Mouse (Mus musculus) midbrain, embryonic 14.5 days (tissue): ENCODE measurements around the gene Ssna1. TPM values are rescaled to one million over a fixed set of nuclear protein-coding genes. Genes with fewer than 3 reads are reported as not detected.

Experiments used
- ATAC-seq: fragments of 200-750 bp; cut with Nextera tagmentation; 2 replicates; pipeline ENCODE4 v1.8.0; 2017; ENCODE audit warnings: moderate number of reproducible peaks, moderate library complexity; ENCODE audit not compliant: low FRiP score, low TSS enrichment
- DNase-seq: peaks from one replicate; pipeline ENCODE4 v3.0.0-alpha.2; 2015
- H3K27ac ChIP-seq: fragments of 300-500 bp; sonication (generic); replicated peaks from 2 replicates; pipeline ENCODE4 v1.5.1; 2014; ENCODE audit warnings: mild to moderate bottlenecking, low read depth, low read length, moderate library complexity
- H3K27me3 ChIP-seq: fragments of 300-500 bp; sonication (generic); 2 replicates; pipeline ENCODE4 v1.6.1; 2014; ENCODE audit warnings: low read length, control low read depth, mixed read lengths; ENCODE audit not compliant: control insufficient read depth, insufficient read depth
- H3K36me3 ChIP-seq: fragments of 300-500 bp; sonication (generic); 2 replicates; pipeline ENCODE4 v1.6.1; 2014; ENCODE audit warnings: low read length, control low read depth; ENCODE audit not compliant: control insufficient read depth, insufficient read depth
- H3K4me1 ChIP-seq: fragments of 300-500 bp; sonication (generic); 2 replicates; pipeline ENCODE4 v1.6.1; 2014; ENCODE audit warnings: mild to moderate bottlenecking, antibody characterized with exemption, low read length, control low read depth; ENCODE audit not compliant: control insufficient read depth, insufficient read depth
- H3K4me2 ChIP-seq: fragments of 300-500 bp; sonication (generic); 2 replicates; pipeline ENCODE4 v1.6.1; 2014; ENCODE audit warnings: mild to moderate bottlenecking, low read length, moderate library complexity
- H3K4me3 ChIP-seq: fragments of 300-500 bp; sonication (generic); replicated peaks from 2 replicates; pipeline ENCODE4 v1.5.1; 2014; ENCODE audit warnings: low read depth, low read length
- H3K9ac ChIP-seq: fragments of 300-500 bp; sonication (generic); replicated peaks from 2 replicates; pipeline ENCODE4 v1.6.1; 2014; ENCODE audit warnings: mild to moderate bottlenecking, low read length, moderate library complexity
- H3K9me3 ChIP-seq: fragments of 300-500 bp; sonication (generic); 2 replicates; pipeline ENCODE4 v1.6.1; 2016; ENCODE audit warnings: low read length, control low read depth, mixed read lengths; ENCODE audit not compliant: control insufficient read depth
- WGBS: fragments of 180-500 bp; shearing (Covaris S2); extraction: QIAGEN DNeasy Blood & Tissue Kit; methylation state at CpG from one replicate; pipeline ENCODE4 v1.1.7; 2014; 5-methylcytosine and 5-hydroxymethylcytosine counted together
- polyA plus RNA-seq: library from polyadenylated mRNA; unstranded; fragments of >200 nt; fragmentation: Nextera tagmentation; extraction: Ambion mirVana; gene quantifications from 2 replicates; pipeline ENCODE4 v1.2.1, GENCODE M21; 2014

Gene Ssna1
- polyA plus RNA-seq, 1 experiment from 2014 or later, result 196 TPM

GRCm38 (mm10) chr2:25234551-25235220 lies 37.6 kb downstream of the Ssna1 start:
- no peak overlapping the region for H3K4me3 ChIP-seq
- H3K9me3 ChIP-seq, result no peaks in the 10 kb centered on the region
- DNase-seq (no peak), ATAC-seq (no peak)
- H3K27ac ChIP-seq, result no peak overlapping the region
- H3K9ac ChIP-seq, result no peak overlapping the region
- H3K4me2 ChIP-seq, result no peak overlapping the region
- H3K4me1 ChIP-seq, result no peaks in the 10 kb centered on the region
- H3K27me3 ChIP-seq, result no peaks in the 10 kb centered on the region
- no peaks in the 10 kb centered on the region for H3K36me3 ChIP-seq
- 77% methylated on average over 5 of the region's 5 CpGs for WGBS

- 89% methylated on average over 3 of the region's 3 CpGs for WGBS
- no peak within 1 kb of the TSS for H3K9ac ChIP-seq
- H3K4me3 ChIP-seq, result no peak within 1 kb of the TSS
- H3K36me3 ChIP-seq, result no peaks in the 10 kb centered on the region
- no peaks in the 10 kb centered on the region for H3K4me1 ChIP-seq
- no peak within 1 kb of the TSS for H3K4me2 ChIP-seq
- ATAC-seq (no peak), DNase-seq (no peak)
- no peaks in the 10 kb centered on the region for H3K9me3 ChIP-seq
- no peak within 1 kb of the TSS for H3K27ac ChIP-seq
- no peaks in the 10 kb centered on the region for H3K27me3 ChIP-seq
Observed at GRCm38 (mm10) chr2:25234050-25234449, 38.2 kb downstream of the Ssna1 start, which contains the start of gene Slc34a3. Gene Slc34a3 (minus strand): TSS chr2:25234364.

GRCm38 (mm10) chr2:25233421-25233820 lies 38.8 kb downstream of the Ssna1 start:
- DNase-seq (no peak), ATAC-seq (no peak)

GRCm38 (mm10) chr2:25231038-25231437 lies 41.2 kb downstream of the Ssna1 start:
- H3K27ac ChIP-seq, result no peak overlapping the region
- H3K27me3 ChIP-seq, result no peaks in the 10 kb centered on the region
- H3K4me2 ChIP-seq, result no peak overlapping the region
- ATAC-seq (no peak), DNase-seq (no peak)
- H3K36me3 ChIP-seq, result no peaks in the 10 kb centered on the region
- WGBS, result 54% methylated on average over 12 of the region's 12 CpGs
- no peak overlapping the region for H3K4me3 ChIP-seq
- no peak overlapping the region for H3K9ac ChIP-seq
- no peaks in the 10 kb centered on the region for H3K4me1 ChIP-seq
- no peaks in the 10 kb centered on the region for H3K9me3 ChIP-seq

More at GRCm38 (mm10) chr2:25233421-25233820, 38.8 kb downstream of the Ssna1 start:
- Histone ChIP-seq H3K9ac (no peak overlapping the region), H3K36me3 (no peaks in the 10 kb centered on the region), H3K27ac (no peak overlapping the region), H3K27me3 (no peaks in the 10 kb centered on the region), H3K4me2 (no peak overlapping the region), H3K4me3 (no peak overlapping the region), H3K9me3 (no peaks in the 10 kb centered on the region), H3K4me1 (no peaks in the 10 kb centered on the region)
- WGBS, result 86% methylated on average over 4 of the region's 4 CpGs

GRCm38 (mm10) chr2:25230581-25230980 lies 41.7 kb downstream of the Ssna1 start:
- no peak overlapping the region for H3K4me3 ChIP-seq
- no peak overlapping the region for H3K9ac ChIP-seq
- H3K27me3 ChIP-seq, result no peaks in the 10 kb centered on the region
- DNase-seq, result no peak
- H3K9me3 ChIP-seq, result no peaks in the 10 kb centered on the region
- H3K36me3 ChIP-seq, result no peaks in the 10 kb centered on the region
- ATAC-seq, result no peak
- no peak overlapping the region for H3K4me2 ChIP-seq
- H3K4me1 ChIP-seq, result peaks cover 2% of the 10 kb centered on the region
- no peak overlapping the region for H3K27ac ChIP-seq
- 89% methylated on average over 7 of the region's 7 CpGs for WGBS

- H3K27ac ChIP-seq, result no peak overlapping the region
- H3K36me3 ChIP-seq, result no peaks in the 10 kb centered on the region
- peaks cover 6% of the 10 kb centered on the region for H3K4me1 ChIP-seq
- DNase-seq (no peak), ATAC-seq (no peak)
- H3K9me3 ChIP-seq, result no peaks in the 10 kb centered on the region
- no peak overlapping the region for H3K4me2 ChIP-seq
- no peak overlapping the region for H3K4me3 ChIP-seq
- 83% methylated on average over 5 of the region's 5 CpGs for WGBS
- H3K9ac ChIP-seq, result no peak overlapping the region
- H3K27me3 ChIP-seq, result no peaks in the 10 kb centered on the region
Observed at GRCm38 (mm10) chr2:25229582-25229981, 42.7 kb downstream of the Ssna1 start.

- no peak for DNase-seq
- Histone ChIP-seq H3K4me2 (peak overlapping the region; percentile 37), H3K27ac (0 out of 2 replicates have a peak overlapping the region, but pooled peaks have one; percentile 27)
Observed at GRCm38 (mm10) chr2:25228995-25229530, 43.2 kb downstream of the Ssna1 start.

GRCm38 (mm10) chr2:25228431-25228889 lies 43.8 kb downstream of the Ssna1 start:
- no peak for ATAC-seq

More at GRCm38 (mm10) chr2:25228995-25229530, 43.2 kb downstream of the Ssna1 start:
- 69% methylated on average over 6 of the region's 6 CpGs for WGBS
- H3K27me3 ChIP-seq, result no peaks in the 10 kb centered on the region
- no peak for ATAC-seq
- H3K36me3 ChIP-seq, result no peaks in the 10 kb centered on the region
- H3K4me1 ChIP-seq, result peaks cover 6% of the 10 kb centered on the region
- H3K4me3 ChIP-seq, result no peak overlapping the region
- H3K9me3 ChIP-seq, result no peaks in the 10 kb centered on the region
- no peak overlapping the region for H3K9ac ChIP-seq

GRCm38 (mm10) chr2:25227406-25227805 lies 44.8 kb downstream of the Ssna1 start:
- WGBS, result 88% methylated on average over 4 of the region's 4 CpGs
- no peak for ATAC-seq
- Histone ChIP-seq H3K36me3 (no peaks in the 10 kb centered on the region), H3K9ac (no peak overlapping the region), H3K4me2 (no peak overlapping the region), H3K9me3 (no peaks in the 10 kb centered on the region), H3K27me3 (no peaks in the 10 kb centered on the region), H3K27ac (no peak overlapping the region), H3K4me1 (peaks cover 15% of the 10 kb centered on the region), H3K4me3 (no peak overlapping the region)
- no peak for DNase-seq

More at GRCm38 (mm10) chr2:25228431-25228889, 43.8 kb downstream of the Ssna1 start:
- peak; percentile 87 for DNase-seq
- 3% methylated on average over 7 of the region's 7 CpGs for WGBS
- H3K4me2 ChIP-seq, result peak overlapping the region; percentile 37
- no peak overlapping the region for H3K4me3 ChIP-seq
- no peaks in the 10 kb centered on the region for H3K27me3 ChIP-seq
- peak overlapping the region; percentile 27 for H3K27ac ChIP-seq
- no peak overlapping the region for H3K9ac ChIP-seq
- H3K9me3 ChIP-seq, result no peaks in the 10 kb centered on the region
- H3K36me3 ChIP-seq, result no peaks in the 10 kb centered on the region
- peaks cover 12% of the 10 kb centered on the region for H3K4me1 ChIP-seq
